Mouse (Mus musculus) MEL-GATA-1-ER (cell line): ENCODE measurements around the gene 9230102O04Rik.

ENCODE experiments used
- DNase-seq: peaks from one replicate; pipeline ENCODE4 v3.0.0-alpha.2; 2012; ENCODE audit warnings: low read depth; ENCODE audit errors: extremely low read depth

The 9230102O04Rik gene

DNA sequence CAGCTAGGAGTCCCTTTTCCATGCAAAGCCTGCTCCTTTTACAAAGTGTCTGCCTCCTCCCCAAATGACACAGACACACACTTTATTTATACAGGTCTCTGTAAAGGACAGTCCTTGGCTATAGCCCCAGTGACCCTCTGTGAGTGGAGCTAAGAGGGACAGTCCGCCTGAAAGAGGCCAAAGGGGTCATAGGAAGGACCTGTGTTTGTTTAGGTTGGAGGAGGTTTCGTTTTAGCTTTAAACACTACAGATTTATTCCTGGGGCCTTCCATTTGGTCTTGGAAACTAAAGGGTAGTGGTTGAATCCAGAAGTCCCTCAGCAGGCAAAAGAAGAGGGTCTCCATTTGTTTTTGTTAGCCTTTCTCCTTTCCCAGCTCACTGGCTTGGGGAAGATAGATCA lies 15.6 kb downstream of the 9230102O04Rik start:
- DNase-seq = no peak

DNA sequence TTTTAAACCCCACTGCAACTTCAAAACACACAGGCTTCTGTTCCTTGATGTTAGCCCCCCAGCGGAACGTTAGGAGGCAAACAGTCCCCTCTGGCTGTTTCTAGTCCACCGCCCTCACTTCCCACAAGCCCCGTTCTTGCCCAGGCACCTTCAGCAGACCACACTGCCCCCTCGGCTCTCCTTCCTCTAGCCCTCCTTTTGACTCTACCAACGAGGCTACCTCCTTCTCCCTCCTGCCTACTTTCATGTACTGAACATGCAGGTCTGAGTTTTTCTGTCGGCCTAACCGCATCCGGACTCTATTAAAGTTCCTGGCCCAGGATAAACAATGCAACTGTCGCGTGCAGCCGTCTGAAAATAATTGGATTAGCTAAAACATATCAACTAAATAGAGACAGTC lies 16.7 kb downstream of the 9230102O04Rik start:
- DNase-seq = no peak

DNA sequence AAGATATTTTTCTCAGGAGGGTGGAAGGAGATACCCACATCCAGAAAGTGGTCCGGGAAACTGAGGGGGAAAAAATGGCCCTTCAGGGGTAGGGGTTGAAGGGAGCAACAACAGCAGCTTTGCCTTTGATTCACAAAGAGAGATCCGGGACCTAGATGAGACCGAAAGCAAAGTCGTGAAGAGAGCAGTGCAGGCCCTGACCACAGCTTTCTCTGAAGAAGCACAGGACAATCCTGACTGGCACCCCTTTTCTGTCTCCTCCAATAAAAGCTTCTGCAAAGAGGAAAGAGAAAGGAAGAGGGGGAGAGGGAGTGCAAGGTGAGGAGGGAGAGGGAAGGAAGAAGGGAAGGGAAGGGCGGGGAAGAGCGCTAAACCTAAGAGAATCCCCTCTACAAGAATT lies 17.5 kb downstream of the 9230102O04Rik start:
- no peak for DNase-seq

DNA sequence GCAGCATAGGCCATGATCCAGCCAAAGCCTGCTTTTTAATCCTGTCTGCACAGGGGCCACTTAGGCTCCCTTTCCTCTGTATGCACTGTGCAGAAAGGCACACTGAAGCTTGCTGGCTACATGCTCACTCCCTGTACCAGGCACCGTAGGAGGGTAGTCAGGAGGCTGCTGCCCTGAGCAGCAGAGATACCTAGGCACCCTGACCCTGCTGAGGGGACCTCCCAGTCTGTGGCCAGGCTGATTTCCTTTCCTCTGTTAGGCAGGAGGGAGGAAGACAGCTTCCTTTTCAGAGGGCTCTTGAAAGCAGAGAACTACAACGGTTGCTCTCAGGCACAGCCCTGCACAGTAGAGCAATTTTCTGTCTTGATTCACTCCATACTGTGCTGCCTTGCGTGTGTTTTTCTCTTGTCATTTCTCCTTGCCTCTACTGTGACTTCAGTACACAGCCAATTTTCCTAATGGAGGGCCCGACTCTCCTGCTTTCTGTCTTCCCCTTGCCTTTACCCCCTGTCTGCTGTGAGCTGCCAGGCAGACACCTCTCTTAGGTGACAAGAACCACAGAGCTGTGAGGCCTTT lies 18.1 kb downstream of the 9230102O04Rik start:
- DNase-seq = no peak

DNA sequence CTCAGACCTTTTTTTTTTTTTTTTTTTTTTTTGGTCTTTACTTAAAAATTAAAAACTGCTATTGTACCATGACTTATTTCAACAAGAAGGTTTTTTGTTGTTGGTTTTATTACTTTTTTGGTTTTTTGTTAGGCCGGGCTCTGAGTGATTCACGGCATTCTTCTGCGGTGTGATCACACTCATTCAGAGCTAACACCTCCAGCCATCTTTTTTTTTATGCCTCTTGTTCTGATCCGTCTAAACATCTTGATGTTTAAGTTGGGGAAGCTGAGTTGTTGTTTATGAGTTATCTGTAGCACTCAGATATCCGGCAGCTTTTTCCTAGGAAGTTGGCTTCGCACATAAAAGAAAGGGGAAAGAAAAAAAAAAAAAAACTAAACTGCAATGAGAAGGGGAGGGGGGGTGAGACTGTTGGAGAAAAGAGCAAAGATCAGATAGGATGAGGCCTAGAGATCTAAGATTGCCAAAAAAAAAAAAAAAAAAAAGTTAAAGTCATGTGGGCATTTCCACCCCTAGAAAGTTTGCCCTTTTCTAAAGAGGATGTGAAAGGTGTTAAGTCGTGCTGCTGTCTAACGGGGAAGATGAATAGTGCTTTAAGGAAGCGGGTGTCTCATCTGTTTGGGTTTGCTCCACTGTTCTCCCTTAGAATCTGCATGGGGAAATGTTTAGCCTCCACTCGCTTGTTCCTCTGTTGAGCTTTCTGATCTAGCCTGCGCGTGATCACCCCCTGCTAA lies 22.1 kb downstream of the 9230102O04Rik start:
- no peak for DNase-seq

DNA sequence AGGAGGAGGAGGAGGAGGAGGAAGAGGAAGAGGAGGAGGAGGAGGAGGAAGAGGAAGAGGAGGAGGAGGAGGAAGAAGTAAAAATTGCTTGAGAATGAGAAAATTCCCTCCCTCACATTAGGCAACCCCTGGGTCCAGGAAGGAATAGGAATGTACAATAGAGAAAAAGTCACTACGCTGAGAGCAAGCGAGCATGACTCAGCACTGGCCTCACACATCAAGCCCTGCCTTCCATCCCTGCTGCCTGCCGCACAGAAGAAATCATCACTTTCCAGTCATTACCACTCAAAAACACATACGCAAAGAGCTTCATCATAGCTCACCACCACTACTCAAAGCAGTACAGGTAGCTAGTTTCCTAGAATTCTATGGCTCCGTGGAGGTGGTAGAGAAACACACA lies 28.6 kb downstream of the 9230102O04Rik start:
- no peak for DNase-seq

DNA sequence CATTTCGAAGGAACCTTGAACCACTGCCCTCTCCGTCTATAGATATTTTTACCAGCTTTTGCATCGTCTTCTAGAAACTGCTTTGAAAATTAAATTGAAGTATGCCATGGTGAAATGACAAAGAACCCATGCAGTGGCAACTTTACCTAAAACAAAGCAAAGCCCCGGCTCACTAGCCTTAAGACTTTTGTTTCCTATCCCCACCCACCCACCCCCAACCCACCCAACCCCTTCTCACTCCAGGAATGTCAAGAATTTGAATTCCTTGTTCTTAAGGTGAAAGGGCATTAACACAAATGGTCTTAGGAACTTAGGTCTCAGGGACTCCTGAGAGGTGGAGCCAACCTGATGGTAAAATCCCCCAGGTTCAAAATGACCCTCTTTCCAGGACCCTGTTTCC lies 33.5 kb downstream of the 9230102O04Rik start:
- no peak for DNase-seq

DNA sequence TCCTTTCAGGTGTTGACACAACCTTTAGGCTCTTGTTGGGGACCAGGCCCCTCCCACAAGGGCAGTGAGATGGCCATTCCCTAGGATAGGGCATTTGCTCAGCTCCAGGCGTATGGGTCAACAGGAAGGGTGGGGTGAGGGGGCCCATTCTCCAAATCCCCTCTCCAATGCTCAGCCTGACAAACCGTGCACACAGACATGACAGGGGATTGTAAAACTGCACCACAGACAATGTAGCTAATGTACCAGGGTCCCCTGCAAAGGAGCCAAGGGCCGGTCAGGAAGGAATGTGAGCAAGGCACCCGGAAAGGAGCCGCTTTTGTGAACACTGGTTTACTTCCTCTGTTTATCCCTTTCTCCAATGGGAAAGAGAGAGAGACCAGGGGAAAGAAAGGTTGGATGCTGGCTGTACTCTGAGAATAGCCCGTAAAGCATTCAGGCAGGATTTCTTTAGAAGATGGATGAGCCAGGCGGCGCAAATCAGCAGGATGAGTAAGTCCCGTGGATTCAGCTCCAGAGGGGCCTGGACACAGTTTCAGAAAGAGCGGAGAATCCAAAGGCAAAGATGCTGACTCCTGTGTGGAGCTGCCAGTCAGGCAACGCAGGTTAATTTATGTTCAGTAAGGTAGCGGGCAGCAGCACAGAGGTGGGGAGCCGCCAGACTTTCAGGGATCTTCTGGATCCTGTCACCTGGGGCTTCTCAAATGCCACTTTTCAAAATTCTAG lies 36.3 kb downstream of the 9230102O04Rik start:
- DNase-seq = no peak

DNA sequence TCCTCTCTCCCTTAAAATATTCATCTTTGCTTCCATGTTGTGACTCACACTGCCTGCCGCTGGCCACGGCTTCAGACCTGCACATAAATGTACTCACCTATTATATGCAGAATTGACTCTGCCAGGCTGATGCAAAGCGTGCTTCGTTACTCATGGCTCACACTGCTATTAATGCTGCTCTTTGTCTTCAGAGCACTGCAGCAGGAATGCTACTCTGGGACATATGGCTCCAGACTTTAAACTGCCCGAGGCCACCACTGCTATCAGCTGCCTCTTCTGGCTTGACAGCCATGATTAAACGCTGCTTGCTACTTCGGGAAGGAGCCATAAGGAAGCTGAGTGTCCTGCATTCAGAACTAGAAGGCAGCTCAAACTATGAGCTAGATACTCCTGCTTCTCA lies 54.1 kb downstream of the 9230102O04Rik start:
- DNase-seq = no peak

DNA sequence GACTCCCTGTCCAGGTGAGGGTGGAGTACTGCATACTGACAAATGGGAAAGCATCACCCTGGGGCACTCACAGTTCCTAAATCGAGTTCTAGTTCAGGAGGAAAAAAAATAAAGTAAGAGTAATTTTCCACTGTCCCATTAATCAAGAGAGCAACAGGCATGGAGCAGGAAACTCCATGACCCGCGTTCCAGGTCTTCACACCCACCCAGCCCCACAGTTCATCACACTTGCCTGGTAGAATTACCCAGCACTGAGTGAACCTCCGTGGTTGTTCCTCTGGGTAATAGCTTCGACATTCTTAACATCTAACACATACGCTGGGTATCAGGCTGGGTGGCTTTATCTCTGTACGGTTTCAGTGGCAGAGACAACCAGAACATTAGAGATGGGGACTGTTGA lies 55.6 kb downstream of the 9230102O04Rik start:
- no peak for DNase-seq
